Mouse (Mus musculus) MEL (cell line): ENCODE measurements around the gene Gata3. TPM values are rescaled to one million over a fixed set of nuclear protein-coding genes. Genes with fewer than 3 reads are reported as not detected.

ENCODE experiments used
- DNase-seq: peaks from one replicate; pipeline ENCODE4 v3.0.0; 2011; ENCODE audit warnings: low read depth, low spot score
- H3K27ac ChIP-seq: 2 replicates; pipeline ENCODE4 v1.5.1; 2012; ENCODE audit warnings: low read depth, mild to moderate bottlenecking, control low read depth, low read length, moderate library complexity; ENCODE audit not compliant: control insufficient read depth
- H3K27me3 ChIP-seq, 2 experiments: fragments of 150-350 bp in 1 of 2; sonication (generic) in 1 of 2; 2 replicates each; pipeline ENCODE4 v1.6.1; 2012; ENCODE audit warnings: low read length in 2 of 2, mild to moderate bottlenecking in 2 of 2, improper control_type of control experiment in 1 of 2, moderate library complexity in 1 of 2; ENCODE audit not compliant: insufficient read depth in 2 of 2, control insufficient read depth in 1 of 2
- H3K36me3 ChIP-seq, 2 experiments: 2 replicates each; pipeline ENCODE4 v1.6.1; 2012 to 2014; ENCODE audit warnings: low read length in 2 of 2, improper control_type of control experiment in 1 of 2, inconsistent platforms in 1 of 2, mild to moderate bottlenecking in 1 of 2; ENCODE audit not compliant: insufficient read depth in 2 of 2, control insufficient read depth in 1 of 2
- H3K4me1 ChIP-seq, 2 experiments: fragments of 150-350 bp in 1 of 2; sonication (generic) in 1 of 2; 2 replicates each; pipeline ENCODE4 v1.6.1; 2012; ENCODE audit warnings: low read length in 2 of 2, improper control_type of control experiment in 1 of 2, mild to moderate bottlenecking in 1 of 2; ENCODE audit not compliant: insufficient read depth in 2 of 2, control insufficient read depth in 1 of 2
- H3K4me3 ChIP-seq, 2 experiments: fragments of 150-350 bp in 1 of 2; sonication (generic) in 1 of 2; 2 replicates each; pipeline ENCODE4 v1.5.1; 2012; ENCODE audit warnings: low read depth in 2 of 2, low read length in 2 of 2, mild to moderate bottlenecking in 2 of 2, moderate library complexity in 2 of 2, control low read depth in 1 of 2, improper control_type of control experiment in 1 of 2; ENCODE audit not compliant: control insufficient read depth in 1 of 2, insufficient read depth in 1 of 2
- H3K79me2 ChIP-seq: 2 replicates; pipeline ENCODE4 v1.6.1; 2012; ENCODE audit warnings: mild to moderate bottlenecking, low read length, moderate library complexity; ENCODE audit not compliant: control insufficient read depth, poor library complexity, insufficient read depth
- H3K9ac ChIP-seq: 2 replicates; pipeline ENCODE4 v1.6.1; 2012; ENCODE audit warnings: low read depth, mild to moderate bottlenecking, control low read depth, low read length, moderate library complexity; ENCODE audit not compliant: control insufficient read depth, poor library complexity, severe bottlenecking
- H3K9me3 ChIP-seq: fragments of 150-350 bp; sonication (generic); replicated peaks from 2 replicates; pipeline ENCODE4 v1.6.1; 2012; ENCODE audit warnings: mild to moderate bottlenecking, low read length, improper control_type of control experiment, moderate library complexity; ENCODE audit not compliant: insufficient read depth
- BHLHE40 ChIP-seq: IDR thresholded peaks from 2 replicates; pipeline ENCODE4 v1.6.1; 2012; ENCODE audit warnings: low read depth, mild to moderate bottlenecking, inconsistent platforms, low read length, improper control_type of control experiment, borderline replicate concordance
- CTCF ChIP-seq, 3 experiments: IDR thresholded peaks in 2 of 3; conservative IDR thresholded peaks in 1 of 3; 2 replicates each; pipeline ENCODE4 v1.5.1; 2011 to 2012; ENCODE audit warnings: low read length in 3 of 3, low read depth in 2 of 3, mild to moderate bottlenecking in 2 of 3, improper control_type of control experiment in 1 of 3, inconsistent platforms in 1 of 3, mixed read lengths in 1 of 3, moderate library complexity in 1 of 3; ENCODE audit not compliant: control insufficient read depth in 1 of 3, insufficient read depth in 1 of 3, poor library complexity in 1 of 3, severe bottlenecking in 1 of 3
- E2F4 ChIP-seq: IDR thresholded peaks from 2 replicates; pipeline ENCODE4 v1.6.1; 2011; ENCODE audit warnings: low read depth, low read length, improper control_type of control experiment, borderline replicate concordance
- ELF1 ChIP-seq: IDR thresholded peaks from 2 replicates; pipeline ENCODE4 v1.6.1; 2014; ENCODE audit warnings: low read depth, mild to moderate bottlenecking, inconsistent platforms, low read length, improper control_type of control experiment, moderate library complexity
- EP300 ChIP-seq, 2 experiments: IDR thresholded peaks; 2 replicates each; pipeline ENCODE4 v1.6.1; 2011; ENCODE audit warnings: improper control_type of control experiment in 2 of 2, low read length in 2 of 2, low read depth in 1 of 2, mild to moderate bottlenecking in 1 of 2
- HCFC1 ChIP-seq: IDR thresholded peaks from 2 replicates; pipeline ENCODE4 v1.6.1; 2012; ENCODE audit warnings: low read depth, mild to moderate bottlenecking, inconsistent platforms, low read length, improper control_type of control experiment, moderate library complexity
- KAT2A ChIP-seq: conservative IDR thresholded peaks from 2 replicates; pipeline ENCODE4 v1.6.1; 2012; ENCODE audit warnings: low read depth, low read length, improper control_type of control experiment, inconsistent platforms
- MAFK ChIP-seq: IDR thresholded peaks from 2 replicates; pipeline ENCODE4 v1.6.1; 2011; ENCODE audit warnings: low read depth, mild to moderate bottlenecking, low read length, improper control_type of control experiment, borderline replicate concordance
- MAX ChIP-seq: IDR thresholded peaks from 2 replicates; pipeline ENCODE4 v1.6.1; 2011; ENCODE audit warnings: low read length, improper control_type of control experiment
- MYB ChIP-seq: IDR thresholded peaks from 2 replicates; pipeline ENCODE4 v1.6.1; 2011; ENCODE audit warnings: mild to moderate bottlenecking, low read depth, low read length, improper control_type of control experiment
- POLR2A ChIP-seq, 2 experiments: IDR thresholded peaks; 2 replicates each; pipeline ENCODE4 v1.6.1; 2011 to 2012; ENCODE audit warnings: low read length in 2 of 2, mild to moderate bottlenecking in 2 of 2, control low read depth in 1 of 2, improper control_type of control experiment in 1 of 2, low read depth in 1 of 2, moderate library complexity in 1 of 2; ENCODE audit not compliant: control insufficient read depth in 1 of 2, insufficient read depth in 1 of 2, poor library complexity in 1 of 2
- POLR2AphosphoS5 ChIP-seq: IDR thresholded peaks from 2 replicates; pipeline ENCODE4 v1.6.1; 2012; ENCODE audit warnings: low read depth, borderline replicate concordance, mild to moderate bottlenecking, inconsistent platforms, low read length, moderate library complexity, mixed read lengths
- RAD21 ChIP-seq: IDR thresholded peaks from 2 replicates; pipeline ENCODE4 v1.6.1; 2011; ENCODE audit warnings: mild to moderate bottlenecking, low read depth, low read length, improper control_type of control experiment
- RCOR1 ChIP-seq: IDR thresholded peaks from 2 replicates; pipeline ENCODE4 v1.6.1; 2012; ENCODE audit warnings: low read depth, mild to moderate bottlenecking, inconsistent platforms, low read length, improper control_type of control experiment
- SMC3 ChIP-seq: IDR thresholded peaks from 2 replicates; pipeline ENCODE4 v1.6.1; 2011; ENCODE audit warnings: low read depth, low read length, improper control_type of control experiment
- TAL1 ChIP-seq: IDR thresholded peaks from 2 replicates; pipeline ENCODE4 v1.6.1; 2012; ENCODE audit warnings: mild to moderate bottlenecking, inconsistent platforms, low read length, moderate library complexity, mixed read lengths
- UBTF ChIP-seq: IDR thresholded peaks from 2 replicates; pipeline ENCODE4 v1.6.1; 2012; ENCODE audit warnings: low read depth, mild to moderate bottlenecking, inconsistent platforms, low read length, improper control_type of control experiment, moderate library complexity, borderline replicate concordance; ENCODE audit not compliant: insufficient read depth
- ZC3H11A ChIP-seq: IDR thresholded peaks from 2 replicates; pipeline ENCODE4 v1.6.1; 2012; ENCODE audit warnings: low read depth, mild to moderate bottlenecking, inconsistent platforms, low read length, improper control_type of control experiment
- ZMIZ1 ChIP-seq: IDR thresholded peaks from 2 replicates; pipeline ENCODE4 v1.6.1; 2012; ENCODE audit warnings: low read depth, mild to moderate bottlenecking, inconsistent platforms, low read length, improper control_type of control experiment, moderate library complexity
- ZNF384 ChIP-seq: IDR thresholded peaks from 2 replicates; pipeline ENCODE4 v1.6.1; 2012; ENCODE audit warnings: low read depth, mild to moderate bottlenecking, inconsistent platforms, low read length, improper control_type of control experiment
- polyA plus RNA-seq, 2 experiments: library from polyadenylated mRNA; stranded (reverse) in 1 of 2; unstranded in 1 of 2; fragments of >175 nt in 1 of 2; fragments of >200 nt in 1 of 2; gene quantifications; 2 replicates each; pipeline versions ENCODE4 v1.2.1 to v1.2.4; 2012; ENCODE audit warnings: low replicate concordance in 2 of 2, low read depth in 1 of 2; ENCODE audit not compliant: insufficient read length in 2 of 2, insufficient read depth in 1 of 2, missing spikeins in 1 of 2
- total RNA-seq: library from RNA; depleted of rRNA; stranded (reverse); fragments of 300-350 nt; gene quantifications from 2 replicates; pipeline ENCODE4 v1.2.3, GENCODE M21; 2012

The Gata3 gene
- total and polyA plus RNA-seq, 3 experiments: 0.12 to 2.0 TPM; not detected in 1

DNA sequence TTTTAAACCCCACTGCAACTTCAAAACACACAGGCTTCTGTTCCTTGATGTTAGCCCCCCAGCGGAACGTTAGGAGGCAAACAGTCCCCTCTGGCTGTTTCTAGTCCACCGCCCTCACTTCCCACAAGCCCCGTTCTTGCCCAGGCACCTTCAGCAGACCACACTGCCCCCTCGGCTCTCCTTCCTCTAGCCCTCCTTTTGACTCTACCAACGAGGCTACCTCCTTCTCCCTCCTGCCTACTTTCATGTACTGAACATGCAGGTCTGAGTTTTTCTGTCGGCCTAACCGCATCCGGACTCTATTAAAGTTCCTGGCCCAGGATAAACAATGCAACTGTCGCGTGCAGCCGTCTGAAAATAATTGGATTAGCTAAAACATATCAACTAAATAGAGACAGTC lies 17.2 kb downstream of the Gata3 start:
- Histone ChIP-seq H3K9ac (no peak overlapping the region), H3K36me3 (no peaks in the 10 kb centered on the region), H3K4me1 (no peaks in the 10 kb centered on the region), H3K9me3 (no peaks in the 10 kb centered on the region), H3K4me3 (no peak overlapping the region), H3K79me2 (no peaks in the 10 kb centered on the region), H3K27ac (no peak overlapping the region), H3K27me3 (no peaks in the 10 kb centered on the region)
- DNase-seq: no peak
- TF ChIP-seq POLR2AphosphoS5: no peak
- TF ChIP-seq UBTF: no peak
- no peak for TF ChIP-seq MAX
- TF ChIP-seq E2F4: no peak
- TF ChIP-seq BHLHE40: no peak
- no peak for TF ChIP-seq ZMIZ1
- TF ChIP-seq SMC3: no peak

DNA sequence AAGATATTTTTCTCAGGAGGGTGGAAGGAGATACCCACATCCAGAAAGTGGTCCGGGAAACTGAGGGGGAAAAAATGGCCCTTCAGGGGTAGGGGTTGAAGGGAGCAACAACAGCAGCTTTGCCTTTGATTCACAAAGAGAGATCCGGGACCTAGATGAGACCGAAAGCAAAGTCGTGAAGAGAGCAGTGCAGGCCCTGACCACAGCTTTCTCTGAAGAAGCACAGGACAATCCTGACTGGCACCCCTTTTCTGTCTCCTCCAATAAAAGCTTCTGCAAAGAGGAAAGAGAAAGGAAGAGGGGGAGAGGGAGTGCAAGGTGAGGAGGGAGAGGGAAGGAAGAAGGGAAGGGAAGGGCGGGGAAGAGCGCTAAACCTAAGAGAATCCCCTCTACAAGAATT lies 18.0 kb downstream of the Gata3 start:
- H3K9me3 ChIP-seq: no peaks in the 10 kb centered on the region
- no peaks in the 10 kb centered on the region for H3K27me3 ChIP-seq
- no peaks in the 10 kb centered on the region for H3K79me2 ChIP-seq
- H3K27ac ChIP-seq: no peak overlapping the region
- DNase-seq: no peak
- TF ChIP-seq RCOR1: no peak
- no peak for TF ChIP-seq MAFK
- no peak for TF ChIP-seq RAD21
- TF ChIP-seq MYB: no peak
- TF ChIP-seq KAT2A: no peak
- no peak for TF ChIP-seq ZC3H11A
- no peaks in the 10 kb centered on the region for H3K36me3 ChIP-seq
- no peak overlapping the region for H3K9ac ChIP-seq
- H3K4me3 ChIP-seq: no peak overlapping the region
- no peaks in the 10 kb centered on the region for H3K4me1 ChIP-seq

DNA sequence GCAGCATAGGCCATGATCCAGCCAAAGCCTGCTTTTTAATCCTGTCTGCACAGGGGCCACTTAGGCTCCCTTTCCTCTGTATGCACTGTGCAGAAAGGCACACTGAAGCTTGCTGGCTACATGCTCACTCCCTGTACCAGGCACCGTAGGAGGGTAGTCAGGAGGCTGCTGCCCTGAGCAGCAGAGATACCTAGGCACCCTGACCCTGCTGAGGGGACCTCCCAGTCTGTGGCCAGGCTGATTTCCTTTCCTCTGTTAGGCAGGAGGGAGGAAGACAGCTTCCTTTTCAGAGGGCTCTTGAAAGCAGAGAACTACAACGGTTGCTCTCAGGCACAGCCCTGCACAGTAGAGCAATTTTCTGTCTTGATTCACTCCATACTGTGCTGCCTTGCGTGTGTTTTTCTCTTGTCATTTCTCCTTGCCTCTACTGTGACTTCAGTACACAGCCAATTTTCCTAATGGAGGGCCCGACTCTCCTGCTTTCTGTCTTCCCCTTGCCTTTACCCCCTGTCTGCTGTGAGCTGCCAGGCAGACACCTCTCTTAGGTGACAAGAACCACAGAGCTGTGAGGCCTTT lies 18.6 kb downstream of the Gata3 start:
- Histone ChIP-seq H3K79me2 (no peaks in the 10 kb centered on the region), H3K36me3 (no peaks in the 10 kb centered on the region), H3K27me3 (no peaks in the 10 kb centered on the region), H3K9me3 (no peaks in the 10 kb centered on the region), H3K9ac (no peak overlapping the region)
- no peak for DNase-seq
- TF ChIP-seq EP300 (IDR thresholded peaks at IDR 0.05; ENCODE audit: low read depth in 1 of 2, low read length in 2 of 2) (no peak), KAT2A (no peak), CTCF (IDR thresholded peaks at IDR 0.05 in 2 of 3, conservative IDR thresholded peaks at IDR 0.05 in 1 of 3; ENCODE audit: control insufficient read depth in 1 of 3, insufficient read depth in 1 of 3, low read depth in 2 of 3, low read length in 3 of 3, poor library complexity in 1 of 3, severe bottlenecking in 1 of 3) (no peak), ELF1 (no peak), HCFC1 (no peak), POLR2A (IDR thresholded peaks at IDR 0.05; ENCODE audit: control insufficient read depth in 1 of 2, insufficient read depth in 1 of 2, low read depth in 1 of 2, low read length in 2 of 2, poor library complexity in 1 of 2) (no peak), POLR2AphosphoS5 (no peak), ZNF384 (no peak), TAL1 (no peak), RCOR1 (no peak), BHLHE40 (no peak)
- TF ChIP-seq, all 39 proteins: peak for 0
- H3K4me3 ChIP-seq: no peak overlapping the region
- H3K4me1 ChIP-seq: no peaks in the 10 kb centered on the region
- no peak overlapping the region for H3K27ac ChIP-seq
